Mouse (Mus musculus) bone marrow macrophage, adult 2 months (primary cell): ENCODE data around the gene Smurf2.

ENCODE experiments used
- CTCF ChIP-seq: IDR thresholded peaks from 2 replicates; pipeline ENCODE4 v1.5.1; 2012; ENCODE audit warnings: low read depth, mild to moderate bottlenecking, low read length, moderate library complexity
- POLR2A ChIP-seq: IDR thresholded peaks from 2 replicates; pipeline ENCODE4 v1.6.1; 2012; ENCODE audit warnings: mild to moderate bottlenecking, low read depth, low read length, borderline replicate concordance

DNA sequence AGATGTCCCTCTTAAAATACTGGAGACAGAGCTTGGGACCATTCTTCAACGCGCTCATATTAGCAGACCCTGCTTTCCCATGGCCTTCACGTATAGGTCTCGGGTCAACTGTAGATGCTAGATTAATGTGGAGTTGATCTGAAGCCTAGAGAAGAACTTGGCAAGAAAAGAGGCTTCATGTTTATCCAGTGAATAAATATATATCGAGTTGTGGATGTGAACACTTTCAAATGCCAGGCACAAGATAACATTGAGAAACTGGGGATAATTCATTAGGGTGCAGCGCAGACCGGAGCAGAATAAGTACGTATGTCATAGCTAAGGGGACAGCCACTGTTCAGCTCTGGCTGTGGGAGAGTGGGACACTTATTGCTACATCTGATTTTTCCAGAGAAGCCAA lies 49.3 kb upstream of the Smurf2 start:
- TF ChIP-seq CTCF (no peak), POLR2A (no peak)
